Mouse (Mus musculus): ENCODE measurements around the gene Ccdc106.

GRCm38 (mm10) chr7:4993999-4994788, 26.2 kb upstream of the Ccdc106 start:
- TF ChIP-seq CTCF (IDR thresholded peaks at IDR 0.05; ENCODE audit: low read depth) (no peak), EP300 (IDR thresholded peaks at IDR 0.05; ENCODE audit: low read depth) (no peak)

Data from heart, postnatal 0 days (tissue).